Mouse (Mus musculus) megakaryocyte, embryonic 14.5 days (primary cell): ENCODE data around the gene Sh3bp4.

Experiments
- FLI1 ChIP-seq: IDR thresholded peaks from 2 replicates; pipeline ENCODE4 v1.6.1; 2012; ENCODE audit warnings: low read length, inconsistent platforms, mixed read lengths
- GATA1 ChIP-seq: IDR thresholded peaks from 3 replicates; pipeline ENCODE4 v1.6.1; 2012; ENCODE audit warnings: mixed read lengths, low read length, inconsistent platforms, borderline replicate concordance

- TF ChIP-seq GATA1 (no peak), FLI1 (no peak)
These were observed 105.1 kb downstream of the Sh3bp4 start for GRCm38 (mm10) chr1:89175355-89175754.
